Mouse (Mus musculus): ENCODE measurements at regions not wholly inside any gene's neighbourhood (a gene's known extent, or its start where the extent isn't known, plus 50 kb on each side); places are given as distances from the start of the nearest gene placed in this dataset.

GRCm38 (mm10) chr14:123173183-123173582 is 189.3 kb upstream of the Tmtc4 start:
- H3K4me2 ChIP-seq (replicated peaks; ENCODE audit: low read depth, low read length) = no peak overlapping the region
- H3K4me1 ChIP-seq (ENCODE audit: control insufficient read depth, insufficient read depth, low read length) = no peaks in the 10 kb centered on the region
- no peak for ATAC-seq (ENCODE audit: low FRiP score, low TSS enrichment)
- no peak overlapping the region for H3K27ac ChIP-seq (ENCODE audit: low read depth, low read length)
- no peak overlapping the region for H3K4me3 ChIP-seq (ENCODE audit: low read length)
- H3K27me3 ChIP-seq (ENCODE audit: control insufficient read depth, insufficient read depth, low read length) = no peaks in the 10 kb centered on the region
- no peak overlapping the region for H3K9ac ChIP-seq (ENCODE audit: low read depth, low read length)
- no peaks in the 10 kb centered on the region for H3K36me3 ChIP-seq (ENCODE audit: control insufficient read depth, insufficient read depth, low read length)
- WGBS = 76% methylated on average over 2 of the region's 2 CpGs
- H3K9me3 ChIP-seq (ENCODE audit: control insufficient read depth, low read length) = no peaks in the 10 kb centered on the region

GRCm38 (mm10) chr14:123171865-123172264 is 188.0 kb upstream of the Tmtc4 start:
- Histone ChIP-seq H3K27me3 (ENCODE audit: control insufficient read depth, insufficient read depth, low read length) (no peaks in the 10 kb centered on the region), H3K9me3 (ENCODE audit: control insufficient read depth, low read length) (no peaks in the 10 kb centered on the region), H3K36me3 (ENCODE audit: control insufficient read depth, insufficient read depth, low read length) (no peaks in the 10 kb centered on the region), H3K9ac (ENCODE audit: low read depth, low read length) (no peak overlapping the region), H3K27ac (ENCODE audit: low read depth, low read length) (no peak overlapping the region), H3K4me3 (ENCODE audit: low read length) (no peak overlapping the region), H3K4me2 (replicated peaks; ENCODE audit: low read depth, low read length) (no peak overlapping the region), H3K4me1 (ENCODE audit: control insufficient read depth, insufficient read depth, low read length) (no peaks in the 10 kb centered on the region)
- ATAC-seq (ENCODE audit: low FRiP score, low TSS enrichment) = no peak
- WGBS = 71% methylated on average over 1 of the region's 1 CpGs

- Histone ChIP-seq H3K36me3 (ENCODE audit: control insufficient read depth, insufficient read depth, low read length) (no peaks in the 10 kb centered on the region), H3K4me2 (replicated peaks; ENCODE audit: low read depth, low read length) (no peak overlapping the region), H3K27ac (ENCODE audit: low read depth, low read length) (no peak overlapping the region), H3K9ac (ENCODE audit: low read depth, low read length) (no peak overlapping the region), H3K4me3 (ENCODE audit: low read length) (no peak overlapping the region), H3K9me3 (ENCODE audit: control insufficient read depth, low read length) (no peaks in the 10 kb centered on the region), H3K27me3 (ENCODE audit: control insufficient read depth, insufficient read depth, low read length) (no peaks in the 10 kb centered on the region), H3K4me1 (ENCODE audit: control insufficient read depth, insufficient read depth, low read length) (no peaks in the 10 kb centered on the region)
- ATAC-seq (ENCODE audit: low FRiP score, low TSS enrichment) = no peak
- WGBS = 71% methylated on average over 4 of the region's 4 CpGs
Measured at GRCm38 (mm10) chr14:123163842-123164241, 180.0 kb upstream of the Tmtc4 start.

DNA sequence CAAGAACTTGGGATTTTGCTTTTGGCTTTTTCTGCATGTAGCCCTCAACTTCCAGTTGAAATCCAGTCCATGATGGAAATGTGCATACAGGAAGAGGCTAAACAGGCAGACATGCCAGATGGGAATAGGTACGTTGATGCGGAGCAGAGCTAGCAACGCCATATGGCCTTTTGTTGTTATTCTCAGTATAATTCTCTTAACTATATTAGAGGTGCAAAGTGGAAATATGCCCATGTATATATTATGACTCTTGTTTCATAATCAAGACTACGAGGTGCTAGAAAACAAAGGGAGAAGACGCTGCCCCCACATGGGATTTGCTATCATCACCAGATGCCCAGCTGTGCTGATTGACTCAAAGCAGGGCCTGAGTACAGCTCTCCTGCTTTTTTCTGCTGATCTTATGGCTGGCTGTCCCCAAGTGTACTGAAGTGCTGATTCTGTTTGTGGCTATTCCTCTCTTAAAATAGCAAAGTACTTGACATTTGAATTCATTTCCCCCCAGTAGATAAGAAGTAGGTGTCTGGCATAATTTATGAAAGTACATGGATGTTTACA is 159.7 kb upstream of the Tmtc4 start:
- Histone ChIP-seq H3K4me3 (ENCODE audit: low read length) (no peak overlapping the region), H3K9ac (ENCODE audit: low read depth, low read length) (no peak overlapping the region), H3K27ac (ENCODE audit: low read depth, low read length) (no peak overlapping the region), H3K4me2 (replicated peaks; ENCODE audit: low read depth, low read length) (no peak overlapping the region), H3K4me1 (ENCODE audit: control insufficient read depth, insufficient read depth, low read length) (no peaks in the 10 kb centered on the region), H3K9me3 (ENCODE audit: control insufficient read depth, low read length) (no peaks in the 10 kb centered on the region), H3K27me3 (ENCODE audit: control insufficient read depth, insufficient read depth, low read length) (no peaks in the 10 kb centered on the region), H3K36me3 (ENCODE audit: control insufficient read depth, insufficient read depth, low read length) (no peaks in the 10 kb centered on the region)
- 82% methylated on average over 5 of the region's 5 CpGs for WGBS
- ATAC-seq (ENCODE audit: low FRiP score, low TSS enrichment) = no peak

DNA sequence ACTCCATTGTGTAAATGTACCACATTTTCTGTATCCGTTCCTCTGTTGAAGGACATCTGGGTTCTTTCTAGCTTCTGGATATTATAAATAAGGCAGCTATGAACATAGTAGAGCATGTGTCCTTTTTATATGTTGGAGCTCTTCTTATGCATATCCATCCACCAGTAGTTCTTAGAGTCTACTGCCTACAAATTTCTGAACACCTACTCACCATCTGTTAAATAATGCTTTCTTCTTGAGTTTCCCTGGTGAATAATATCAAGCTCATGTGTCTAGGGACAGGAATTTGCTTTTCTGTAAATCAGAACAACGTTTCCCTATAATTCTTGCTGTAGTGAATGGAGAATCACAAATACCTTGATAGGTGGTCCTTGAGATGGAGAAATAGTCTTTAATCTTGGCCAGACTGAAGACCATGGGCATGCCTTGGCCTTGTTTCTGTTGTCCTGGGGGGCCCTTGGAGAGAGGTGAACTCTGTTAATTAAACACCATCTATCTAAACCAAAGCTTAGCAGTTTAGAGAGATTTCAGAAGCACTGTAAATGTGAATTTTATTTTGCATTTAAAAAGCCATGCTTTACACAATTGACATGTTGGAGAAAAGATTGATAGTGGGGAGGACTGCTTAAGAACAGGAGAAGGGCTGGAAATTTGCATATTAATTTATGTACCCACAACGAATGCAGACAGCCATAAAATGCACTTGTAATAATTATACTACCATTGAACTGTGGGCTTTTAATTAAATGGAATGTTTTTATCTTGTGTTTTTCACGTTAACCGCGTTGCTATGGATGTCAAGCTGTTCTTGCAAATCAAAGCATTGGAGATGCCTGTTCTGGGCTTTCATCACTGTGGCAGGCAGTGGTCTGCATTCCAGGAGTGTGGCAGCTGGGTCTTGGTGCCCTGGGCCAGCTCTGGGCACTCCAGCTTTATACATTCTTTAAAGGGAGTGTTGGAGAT is 155.2 kb upstream of the Tmtc4 start:
- Histone ChIP-seq H3K36me3 (ENCODE audit: control insufficient read depth, insufficient read depth, low read length) (no peaks in the 10 kb centered on the region), H3K9me3 (ENCODE audit: control insufficient read depth, low read length) (no peaks in the 10 kb centered on the region), H3K27me3 (ENCODE audit: control insufficient read depth, insufficient read depth, low read length) (no peaks in the 10 kb centered on the region), H3K9ac (ENCODE audit: low read depth, low read length) (no peak overlapping the region), H3K4me1 (ENCODE audit: control insufficient read depth, insufficient read depth, low read length) (no peaks in the 10 kb centered on the region), H3K27ac (ENCODE audit: low read depth, low read length) (no peak overlapping the region), H3K4me2 (replicated peaks; ENCODE audit: low read depth, low read length) (no peak overlapping the region), H3K4me3 (ENCODE audit: low read length) (no peak overlapping the region)
- 53% methylated on average over 6 of the region's 6 CpGs for WGBS
- ATAC-seq (ENCODE audit: low FRiP score, low TSS enrichment) = no peak

DNA sequence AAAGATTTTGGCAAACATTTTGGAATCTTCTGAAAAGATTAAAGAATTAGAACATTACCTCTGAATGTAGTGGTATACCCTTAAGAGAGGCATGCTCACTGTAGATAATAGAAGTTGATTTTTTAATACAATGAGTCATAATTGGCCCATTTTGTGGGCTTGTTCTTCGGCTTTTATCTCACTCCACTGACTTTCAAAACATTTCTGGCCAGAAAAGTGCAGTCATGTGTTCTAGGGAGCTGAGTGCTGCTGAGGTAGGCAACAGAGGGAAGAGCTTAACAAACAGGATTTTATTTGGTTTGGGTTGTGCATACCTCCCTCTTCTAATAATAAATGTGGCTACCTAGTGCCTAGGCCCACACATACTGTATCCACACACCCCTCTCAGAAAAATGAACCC is 150.1 kb upstream of the Tmtc4 start:
- no peaks in the 10 kb centered on the region for H3K9me3 ChIP-seq (ENCODE audit: control insufficient read depth, low read length)
- WGBS = 50% methylated on average over 1 of the region's 1 CpGs
- H3K27ac ChIP-seq (ENCODE audit: low read depth, low read length) = no peak overlapping the region
- no peak for ATAC-seq (ENCODE audit: low FRiP score, low TSS enrichment)
- H3K4me1 ChIP-seq (ENCODE audit: control insufficient read depth, insufficient read depth, low read length) = no peaks in the 10 kb centered on the region
- H3K4me2 ChIP-seq (replicated peaks; ENCODE audit: low read depth, low read length) = no peak overlapping the region
- no peak overlapping the region for H3K4me3 ChIP-seq (ENCODE audit: low read length)
- H3K27me3 ChIP-seq (ENCODE audit: control insufficient read depth, insufficient read depth, low read length) = no peaks in the 10 kb centered on the region
- no peak overlapping the region for H3K9ac ChIP-seq (ENCODE audit: low read depth, low read length)
- no peaks in the 10 kb centered on the region for H3K36me3 ChIP-seq (ENCODE audit: control insufficient read depth, insufficient read depth, low read length)

- Histone ChIP-seq H3K9ac (ENCODE audit: low read depth, low read length) (no peak overlapping the region), H3K36me3 (ENCODE audit: control insufficient read depth, insufficient read depth, low read length) (no peaks in the 10 kb centered on the region), H3K4me2 (replicated peaks; ENCODE audit: low read depth, low read length) (no peak overlapping the region), H3K4me3 (ENCODE audit: low read length) (no peak overlapping the region), H3K9me3 (ENCODE audit: control insufficient read depth, low read length) (peaks cover 4% of the 10 kb centered on the region; the same call in 1 of the 2 replicates), H3K27ac (ENCODE audit: low read depth, low read length) (no peak overlapping the region), H3K4me1 (ENCODE audit: control insufficient read depth, insufficient read depth, low read length) (no peaks in the 10 kb centered on the region), H3K27me3 (ENCODE audit: control insufficient read depth, insufficient read depth, low read length) (no peaks in the 10 kb centered on the region)
- ATAC-seq (ENCODE audit: low FRiP score, low TSS enrichment) = no peak
- WGBS = 87% methylated on average over 2 of the region's 2 CpGs
Measured at GRCm38 (mm10) chr14:123120361-123120760, 136.5 kb upstream of the Tmtc4 start.

- no peak overlapping the region for H3K4me3 ChIP-seq (ENCODE audit: low read length)
- H3K9ac ChIP-seq (ENCODE audit: low read depth, low read length) = no peak overlapping the region
- H3K9me3 ChIP-seq (ENCODE audit: control insufficient read depth, low read length) = no peaks in the 10 kb centered on the region
- H3K27me3 ChIP-seq (ENCODE audit: control insufficient read depth, insufficient read depth, low read length) = no peaks in the 10 kb centered on the region
- H3K36me3 ChIP-seq (ENCODE audit: control insufficient read depth, insufficient read depth, low read length) = no peaks in the 10 kb centered on the region
- H3K4me2 ChIP-seq (replicated peaks; ENCODE audit: low read depth, low read length) = no peak overlapping the region
- ATAC-seq (ENCODE audit: low FRiP score, low TSS enrichment) = no peak
- H3K4me1 ChIP-seq (ENCODE audit: control insufficient read depth, insufficient read depth, low read length) = no peaks in the 10 kb centered on the region
- H3K27ac ChIP-seq (ENCODE audit: low read depth, low read length) = no peak overlapping the region
- WGBS = 92% methylated on average over 1 of the region's 1 CpGs
Measured at GRCm38 (mm10) chr14:123116337-123116736, 132.5 kb upstream of the Tmtc4 start.

DNA sequence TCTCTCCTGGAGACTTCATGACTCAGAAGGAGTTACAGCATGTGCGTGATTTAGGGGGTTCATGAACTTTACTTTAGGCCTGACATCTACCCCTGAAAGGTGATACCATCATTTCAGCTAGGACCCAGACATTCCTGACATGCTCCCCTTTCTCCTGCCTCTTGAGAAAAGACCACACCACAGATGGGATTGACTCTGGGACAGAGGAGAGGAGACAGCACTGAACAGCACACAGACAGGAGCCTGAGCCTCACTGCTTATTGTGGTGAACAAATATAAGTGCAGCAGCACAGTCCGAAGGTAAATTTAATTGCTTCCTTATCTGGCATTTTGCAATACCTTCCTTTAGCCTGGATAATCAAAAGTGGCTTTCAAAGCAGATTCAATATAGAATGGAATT is 126.7 kb upstream of the Tmtc4 start:
- 47% methylated on average over 2 of the region's 2 CpGs for WGBS

More for the DNA sequence above, 126.7 kb upstream of the Tmtc4 start:
- Histone ChIP-seq H3K4me3 (ENCODE audit: low read length) (no peak overlapping the region), H3K9ac (ENCODE audit: low read depth, low read length) (no peak overlapping the region), H3K9me3 (ENCODE audit: control insufficient read depth, low read length) (no peaks in the 10 kb centered on the region), H3K36me3 (ENCODE audit: control insufficient read depth, insufficient read depth, low read length) (no peaks in the 10 kb centered on the region), H3K4me1 (ENCODE audit: control insufficient read depth, insufficient read depth, low read length) (no peaks in the 10 kb centered on the region), H3K27me3 (ENCODE audit: control insufficient read depth, insufficient read depth, low read length) (no peaks in the 10 kb centered on the region), H3K4me2 (replicated peaks; ENCODE audit: low read depth, low read length) (no peak overlapping the region), H3K27ac (ENCODE audit: low read depth, low read length) (no peak overlapping the region)
- peak; percentile 62 for ATAC-seq (ENCODE audit: low FRiP score, low TSS enrichment)
